Mouse (Mus musculus): ENCODE measurements around the gene Csn2.

Csn2 gene

GRCm38 (mm10) chr5:87699530-87699929 is at the start of gene Csn2:
TSS of gene Csn2 (minus strand) at chr5:87699630.
- DNase-seq, result no peak

GRCm38 (mm10) chr5:87734821-87735220 is 35.4 kb upstream of the Csn2 start:
- DNase-seq, result no peak

- no peak for DNase-seq
Observed at GRCm38 (mm10) chr5:87705891-87706290, 6.5 kb upstream of the Csn2 start.

- no peak for DNase-seq
Observed at GRCm38 (mm10) chr5:87665908-87666307, 33.5 kb downstream of the Csn2 start, which contains the start of gene Csn1s1. TSS of gene Csn1s1 (plus strand) at chr5:87666208.

DNA sequence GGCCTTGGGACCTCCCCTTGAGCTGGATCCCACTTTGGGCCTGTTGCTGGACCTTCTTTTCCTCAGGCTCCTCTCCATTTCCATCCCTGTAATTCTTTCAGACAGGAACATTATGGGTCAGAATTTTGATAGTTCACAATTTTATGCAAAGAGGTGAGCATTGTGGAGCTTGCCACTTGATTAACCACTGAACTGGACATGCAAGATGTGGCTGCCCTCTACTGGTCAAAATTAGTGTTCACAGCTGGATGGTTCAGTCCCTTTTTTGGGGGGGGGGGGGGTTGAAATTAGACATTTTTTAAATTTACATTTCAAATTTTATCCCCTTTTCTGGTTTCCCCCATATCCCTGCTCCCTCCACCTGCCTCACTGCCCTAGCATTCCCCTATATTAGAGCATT is 56.6 kb downstream of the Csn2 start:
- DNase-seq, result no peak

Measured in cerebellum, adult 18-20 months (tissue).